Mouse (Mus musculus) hindlimb bud, embryonic 11.5 days (tissue): ENCODE data around the gene Vmn1r173.
"Not testable (repeated sequence)": the region's sequence is repeated elsewhere in the genome, so short reads cannot be mapped to it uniquely, and the experiment has no call there.

Experiments
- DNase-seq: peaks from one replicate; pipeline ENCODE4 v3.0.0-alpha.2; 2012; ENCODE audit warnings: low read depth, low spot score; ENCODE audit errors: extremely low spot score

Vmn1r173 gene

GRCm38 (mm10) chr7:23700403-23700802 lies at the start of gene Vmn1r173:
TSS of gene Vmn1r173 (plus strand) at chr7:23700703.
- not testable (repeated sequence) for DNase-seq

DNA sequence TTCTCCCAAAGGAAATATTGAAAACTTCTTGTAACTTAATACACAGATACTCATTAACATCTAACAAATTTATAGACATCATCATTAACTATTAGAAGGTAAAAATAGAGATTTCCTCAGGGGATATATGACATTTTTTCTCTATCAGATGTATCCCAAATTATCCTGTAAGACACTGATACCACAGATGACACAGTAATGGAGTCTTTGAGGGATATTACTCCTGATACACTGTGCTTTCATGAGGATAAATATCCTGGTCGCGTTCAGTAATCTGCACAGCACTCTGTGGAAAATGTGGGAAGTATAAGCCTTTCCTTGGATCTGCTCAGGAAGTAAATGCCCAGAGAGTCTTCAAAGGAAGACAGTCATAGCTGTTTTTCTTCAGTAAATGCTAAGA lies 42.5 kb upstream of the Vmn1r173 start, which contains the start of gene Vmn1r172:
Gene Vmn1r172, plus strand, starts transcription at position 301 of the 400 bp plus-strand sequence.
- no peak for DNase-seq

GRCm38 (mm10) chr7:23751970-23752369 lies 51.5 kb downstream of the Vmn1r173 start, which contains the start of gene Vmn1r174:
TSS of gene Vmn1r174 (plus strand) at chr7:23752270.
- not testable (repeated sequence) for DNase-seq
